Mouse (Mus musculus) heart, postnatal 0 days (tissue): ENCODE measurements around the gene 9430015G10Rik.

ENCODE experiments used
- CTCF ChIP-seq: IDR thresholded peaks from 2 replicates; pipeline ENCODE4 v1.5.1; 2016; ENCODE audit warnings: antibody characterized with exemption, control low read depth, low read depth
- EP300 ChIP-seq: IDR thresholded peaks from 2 replicates; pipeline ENCODE4 v1.6.1; 2016; ENCODE audit warnings: antibody characterized with exemption, low read depth

- TF ChIP-seq CTCF (no peak), EP300 (no peak)
Observed at GRCm38 (mm10) chr4:156171828-156172227, 62.0 kb downstream of the 9430015G10Rik start.
